Mouse (Mus musculus) hindbrain, embryonic 13.5 days (tissue): ENCODE results near the gene Itpripl2. TPM values are rescaled to one million over a fixed set of nuclear protein-coding genes. Genes with fewer than 3 reads are reported as not detected.
A peak's percentile ranks its signal among the peaks of the same experiment; 100 is the strongest.

Source experiments
- ATAC-seq: fragments of 200-750 bp; cut with Nextera tagmentation; 2 replicates; pipeline ENCODE4 v1.8.0; 2017; ENCODE audit warnings: moderate TSS enrichment; ENCODE audit not compliant: low FRiP score
- H3K27ac ChIP-seq: fragments of 300-500 bp; sonication (generic); 2 replicates; pipeline ENCODE4 v1.5.1; 2015; ENCODE audit warnings: inconsistent platforms, mild to moderate bottlenecking, moderate library complexity
- H3K27me3 ChIP-seq: fragments of 300-500 bp; sonication (generic); 2 replicates; pipeline ENCODE4 v1.6.1; 2015; ENCODE audit warnings: mild to moderate bottlenecking, inconsistent platforms
- H3K36me3 ChIP-seq: fragments of 300-500 bp; sonication (generic); 2 replicates; pipeline ENCODE4 v1.6.1; 2015; ENCODE audit warnings: mild to moderate bottlenecking, inconsistent platforms
- H3K4me1 ChIP-seq: fragments of 300-500 bp; sonication (generic); replicated peaks from 2 replicates; pipeline ENCODE4 v1.6.1; 2015; ENCODE audit warnings: inconsistent platforms
- H3K4me2 ChIP-seq: fragments of 300-500 bp; sonication (generic); 2 replicates; pipeline ENCODE4 v1.6.1; 2015; ENCODE audit warnings: inconsistent platforms, mild to moderate bottlenecking, moderate library complexity
- H3K4me3 ChIP-seq: fragments of 300-500 bp; sonication (generic); 2 replicates; pipeline ENCODE4 v1.5.1; 2015; ENCODE audit warnings: mild to moderate bottlenecking, inconsistent platforms
- H3K9ac ChIP-seq: fragments of 300-500 bp; sonication (generic); 2 replicates; pipeline ENCODE4 v1.6.1; 2015; ENCODE audit warnings: mild to moderate bottlenecking, inconsistent platforms
- H3K9me3 ChIP-seq: fragments of 300-500 bp; sonication (generic); 2 replicates; pipeline ENCODE4 v1.6.1; 2016; ENCODE audit warnings: inconsistent platforms
- WGBS: fragments of 180-500 bp; shearing (Covaris S2); methylation state at CpG from one replicate; pipeline ENCODE4 v1.1.7; 2015; 5-methylcytosine and 5-hydroxymethylcytosine counted together
- polyA plus RNA-seq: library from polyadenylated mRNA; unstranded; fragments of >200 nt; fragmentation: Nextera tagmentation; extraction: Ambion mirVana; gene quantifications from 2 replicates; pipeline ENCODE4 v1.2.1, GENCODE M21; 2015

Itpripl2 gene
- polyA plus RNA-seq, 1 experiment from 2014 or later = 1.2 TPM

- no peaks in the 10 kb centered on the region for H3K9me3 ChIP-seq
- no peak overlapping the region for H3K9ac ChIP-seq
- H3K27ac ChIP-seq = no peak overlapping the region
- no peaks in the 10 kb centered on the region for H3K4me1 ChIP-seq
- H3K27me3 ChIP-seq = no peaks in the 10 kb centered on the region
- H3K4me2 ChIP-seq = no peak overlapping the region
- 85% methylated on average over 10 of the region's 10 CpGs for WGBS
- H3K36me3 ChIP-seq = no peaks in the 10 kb centered on the region
- ATAC-seq = no peak
- no peak overlapping the region for H3K4me3 ChIP-seq
These were observed 10.5 kb downstream of the Itpripl2 start for GRCm38 (mm10) chr7:118481047-118481810.

GRCm38 (mm10) chr7:118480160-118480709 is 11.5 kb downstream of the Itpripl2 start:
- Histone ChIP-seq H3K27me3 (no peaks in the 10 kb centered on the region), H3K4me3 (no peak overlapping the region), H3K9me3 (no peaks in the 10 kb centered on the region), H3K4me2 (no peak overlapping the region), H3K4me1 (no peaks in the 10 kb centered on the region), H3K27ac (no peak overlapping the region), H3K9ac (no peak overlapping the region), H3K36me3 (no peaks in the 10 kb centered on the region)
- WGBS = 88% methylated on average over 9 of the region's 9 CpGs
- ATAC-seq = no peak

GRCm38 (mm10) chr7:118478835-118479312 is 12.9 kb downstream of the Itpripl2 start:
- ATAC-seq = no peak
- Histone ChIP-seq H3K4me3 (no peak overlapping the region), H3K27ac (no peak overlapping the region), H3K36me3 (no peaks in the 10 kb centered on the region), H3K9me3 (no peaks in the 10 kb centered on the region), H3K4me2 (no peak overlapping the region), H3K9ac (no peak overlapping the region), H3K27me3 (no peaks in the 10 kb centered on the region), H3K4me1 (no peaks in the 10 kb centered on the region)
- 55% methylated on average over 3 of the region's 3 CpGs for WGBS

GRCm38 (mm10) chr7:118476428-118476827 is 15.3 kb downstream of the Itpripl2 start:
- Histone ChIP-seq H3K4me2 (no peak overlapping the region), H3K4me1 (no peaks in the 10 kb centered on the region), H3K9ac (no peak overlapping the region), H3K27me3 (no peaks in the 10 kb centered on the region), H3K9me3 (no peaks in the 10 kb centered on the region), H3K4me3 (no peak overlapping the region), H3K27ac (no peak overlapping the region), H3K36me3 (no peaks in the 10 kb centered on the region)
- no peak for ATAC-seq
- WGBS = 75% methylated on average over 5 of the region's 5 CpGs

- Histone ChIP-seq H3K36me3 (no peaks in the 10 kb centered on the region), H3K27me3 (no peaks in the 10 kb centered on the region), H3K9ac (no peak overlapping the region), H3K27ac (no peak overlapping the region), H3K9me3 (no peaks in the 10 kb centered on the region), H3K4me3 (no peak overlapping the region), H3K4me2 (no peak overlapping the region), H3K4me1 (no peaks in the 10 kb centered on the region)
- no peak for ATAC-seq
- WGBS = 79% methylated on average over 7 of the region's 7 CpGs
These were observed 16.6 kb downstream of the Itpripl2 start for GRCm38 (mm10) chr7:118475008-118475705.

- no peaks in the 10 kb centered on the region for H3K4me1 ChIP-seq
- no peak overlapping the region for H3K27ac ChIP-seq
- H3K4me2 ChIP-seq = no peak overlapping the region
- no peaks in the 10 kb centered on the region for H3K27me3 ChIP-seq
- ATAC-seq = no peak
- no peaks in the 10 kb centered on the region for H3K36me3 ChIP-seq
- no peak overlapping the region for H3K9ac ChIP-seq
- WGBS = 58% methylated on average over 1 of the region's 1 CpGs
- H3K9me3 ChIP-seq = no peaks in the 10 kb centered on the region
- H3K4me3 ChIP-seq = no peak overlapping the region
These were observed 18.9 kb downstream of the Itpripl2 start for GRCm38 (mm10) chr7:118472886-118473285.

GRCm38 (mm10) chr7:118468060-118468459 is 23.7 kb downstream of the Itpripl2 start:
- Histone ChIP-seq H3K4me2 (no peak overlapping the region), H3K9ac (no peak overlapping the region), H3K27ac (no peak overlapping the region), H3K4me1 (peaks cover 10% of the 10 kb centered on the region), H3K9me3 (no peaks in the 10 kb centered on the region), H3K36me3 (no peaks in the 10 kb centered on the region), H3K4me3 (no peak overlapping the region), H3K27me3 (no peaks in the 10 kb centered on the region)
- no peak for ATAC-seq
- 95% methylated on average over 3 of the region's 3 CpGs for WGBS

GRCm38 (mm10) chr7:118464432-118464831 is 27.3 kb downstream of the Itpripl2 start:
- H3K9ac ChIP-seq = no peak overlapping the region
- no peak overlapping the region for H3K4me3 ChIP-seq
- no peak overlapping the region for H3K27ac ChIP-seq
- peaks cover 23% of the 10 kb centered on the region for H3K4me1 ChIP-seq
- H3K9me3 ChIP-seq = no peaks in the 10 kb centered on the region
- no peaks in the 10 kb centered on the region for H3K27me3 ChIP-seq
- WGBS = 71% methylated on average over 4 of the region's 4 CpGs
- ATAC-seq = no peak
- H3K36me3 ChIP-seq = no peaks in the 10 kb centered on the region
- no peak overlapping the region for H3K4me2 ChIP-seq

- H3K36me3 ChIP-seq = no peaks in the 10 kb centered on the region
- WGBS = 23% methylated on average over 11 of the region's 11 CpGs
- ATAC-seq = peak; percentile 84
These were observed 28.7 kb downstream of the Itpripl2 start for GRCm38 (mm10) chr7:118462818-118463762.

GRCm38 (mm10) chr7:118461400-118462136 is 30.2 kb downstream of the Itpripl2 start:
- ATAC-seq = 0 out of 2 replicates have a peak, but pooled peaks have one; percentile 25
- WGBS = 37% methylated on average over 16 of the region's 16 CpGs
- no peak overlapping the region for H3K27ac ChIP-seq
- H3K4me3 ChIP-seq = no peak overlapping the region
- no peaks in the 10 kb centered on the region for H3K36me3 ChIP-seq
- H3K4me1 ChIP-seq = peaks cover 23% of the 10 kb centered on the region
- H3K27me3 ChIP-seq = peaks cover 5% of the 10 kb centered on the region; the same call in 1 of the 2 replicates
- 0 out of 2 replicates have a peak overlapping the region, but pooled peaks have one; percentile 2 for H3K9ac ChIP-seq
- no peaks in the 10 kb centered on the region for H3K9me3 ChIP-seq
- H3K4me2 ChIP-seq = no peak overlapping the region

More at GRCm38 (mm10) chr7:118462818-118463762, 28.7 kb downstream of the Itpripl2 start:
- H3K9ac ChIP-seq = no peak overlapping the region
- peaks cover 23% of the 10 kb centered on the region for H3K4me1 ChIP-seq
- H3K27ac ChIP-seq = peak overlapping the region; percentile 3; the same call in 1 of the 2 replicates
- no peaks in the 10 kb centered on the region for H3K9me3 ChIP-seq
- H3K4me3 ChIP-seq = no peak overlapping the region
- H3K4me2 ChIP-seq = no peak overlapping the region
- H3K27me3 ChIP-seq = peaks cover 2% of the 10 kb centered on the region; the same call in 1 of the 2 replicates

- no peaks in the 10 kb centered on the region for H3K36me3 ChIP-seq
- H3K4me2 ChIP-seq = no peak overlapping the region
- H3K9me3 ChIP-seq = no peaks in the 10 kb centered on the region
- H3K9ac ChIP-seq = no peak overlapping the region
- H3K4me1 ChIP-seq = peaks cover 4% of the 10 kb centered on the region; the same call in 1 of the 2 replicates
- H3K27me3 ChIP-seq = peaks cover 12% of the 10 kb centered on the region; the same call in 1 of the 2 replicates
- 70% methylated on average over 4 of the region's 4 CpGs for WGBS
- H3K27ac ChIP-seq = no peak overlapping the region
- ATAC-seq = no peak
- H3K4me3 ChIP-seq = no peak overlapping the region
These were observed 38.1 kb downstream of the Itpripl2 start for GRCm38 (mm10) chr7:118453722-118454121.
